ENCODE assay signal across 9 mouse cellular contexts in the genomic region with DNA sequence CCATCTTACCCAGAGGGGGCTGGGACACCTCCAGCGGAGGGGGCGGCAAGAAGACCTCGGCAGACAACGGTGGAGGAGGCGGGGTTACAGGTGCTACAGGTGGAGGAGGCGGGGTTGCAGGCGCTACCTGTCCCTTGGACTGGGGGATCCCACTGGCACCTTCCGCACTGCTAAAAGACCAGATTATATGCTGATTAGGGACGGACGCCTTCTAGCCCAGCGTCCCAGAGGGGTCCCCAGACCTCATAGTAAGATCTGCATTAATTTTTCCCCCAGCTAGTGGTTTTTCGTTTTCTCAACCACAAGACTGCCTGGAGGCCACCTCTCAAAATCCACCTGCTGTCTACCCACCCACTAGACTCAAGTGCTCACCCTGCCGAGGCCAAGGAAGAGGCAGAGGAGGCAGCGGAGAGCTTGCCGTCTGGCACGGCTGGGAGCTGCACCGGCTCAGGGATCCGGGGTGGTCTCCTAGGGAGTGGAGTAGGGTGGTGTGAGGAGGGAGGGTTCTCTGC. TPM values are rescaled to one million over a fixed set of nuclear protein-coding genes. Genes with fewer than 3 reads are reported as not detected.
A peak's percentile ranks its signal among the peaks of the same experiment; 100 is the strongest.
DNase-seq lines count a peak whose midpoint lies in the region; ATAC-seq and TF ChIP-seq lines count a peak whose summit lies in the region.
"Had no signal": no experiment of that assay in that cellular context is flagged by ENCODE, and none has a peak within 500 bp of the region (broad histone marks: within the 10 kb centered on the region; RNA-seq: fewer than 3 reads in every experiment).

No protein-coding gene starts in this region.

- no peak for TF ChIP-seq CTCF in lung, adult 2 months (IDR thresholded peaks at IDR 0.05; ENCODE audit: insufficient read depth, low read length)
- no peak for TF ChIP-seq CTCF in heart, postnatal 0 days (IDR thresholded peaks at IDR 0.05; ENCODE audit: low read depth)

- H3K4me1 ChIP-seq in forebrain, embryonic 12.5 days, result peaks cover 35% of the 10 kb centered on the region
- peaks cover 28% of the 10 kb centered on the region for H3K4me1 ChIP-seq in forebrain, embryonic 16.5 days (replicated peaks; ENCODE audit: control insufficient read depth, insufficient read depth, low read length)
- H3K4me1 ChIP-seq in lung, embryonic 15.5 days, result peaks cover 80% of the 10 kb centered on the region
- H3K4me1 ChIP-seq in lung, adult 2 months (ENCODE audit: control insufficient read depth, insufficient read depth, low read length), result peaks cover 46% of the 10 kb centered on the region
- H3K4me1 ChIP-seq in heart, postnatal 0 days (ENCODE audit: control insufficient read depth, insufficient read depth), result peaks cover 44% of the 10 kb centered on the region

- H3K36me3 ChIP-seq in forebrain, embryonic 12.5 days (replicated peaks), result no peaks in the 10 kb centered on the region
- H3K36me3 ChIP-seq in forebrain, embryonic 16.5 days (ENCODE audit: control insufficient read depth, insufficient read depth), result no peaks in the 10 kb centered on the region
- no peaks in the 10 kb centered on the region for H3K36me3 ChIP-seq in lung, embryonic 15.5 days
- peaks cover 21% of the 10 kb centered on the region for H3K36me3 ChIP-seq in heart, postnatal 0 days (replicated peaks; ENCODE audit: control insufficient read depth, insufficient read depth, low read length)
- H3K36me3 ChIP-seq in myocyte (ENCODE audit: control insufficient read depth, insufficient read depth), result no peaks in the 10 kb centered on the region
- H3K36me3 ChIP-seq: forebrain, embryonic 15.5 days had no signal

- 4% methylated on average over 18 of the region's 18 CpGs for WGBS in forebrain, embryonic 12.5 days
- 10% methylated on average over 18 of the region's 18 CpGs for WGBS in forebrain, embryonic 16.5 days
- 16% methylated on average over 18 of the region's 18 CpGs for WGBS in lung, embryonic 15.5 days
- 44% methylated on average over 18 of the region's 18 CpGs for WGBS in lung, adult 2 months
- 37% methylated on average over 18 of the region's 18 CpGs for WGBS in heart, postnatal 0 days

- TF ChIP-seq EP300 in heart, postnatal 0 days (IDR thresholded peaks at IDR 0.05; ENCODE audit: low read depth), result no peak

- H3K79me2 ChIP-seq in myocyte (ENCODE audit: control insufficient read depth, insufficient read depth), result no peaks in the 10 kb centered on the region

- no peak for DNase-seq in lung, adult 2 months
- DNase-seq in heart, postnatal 0 days (ENCODE audit: low spot score), result no peak
- no peak for DNase-seq in adrenal gland, adult 18-20 months (ENCODE audit: low spot score in 2 of 2)
- no peak for DNase-seq in adrenal gland, postnatal 4 days (ENCODE audit: low spot score in 2 of 2)

- H3K4me2 ChIP-seq in forebrain, embryonic 12.5 days, result peak overlapping the region; percentile 11; the same call in 1 of the 2 replicates
- no peak overlapping the region; the same call in 1 of the 2 replicates for H3K4me2 ChIP-seq in forebrain, embryonic 16.5 days (ENCODE audit: low read length)
- peak overlapping the region; percentile 42 for H3K4me2 ChIP-seq in lung, embryonic 15.5 days
- peak overlapping the region; percentile 39 for H3K4me2 ChIP-seq in heart, postnatal 0 days (ENCODE audit: low read depth, low read length)
- peak overlapping the region; percentile 12 for H3K4me2 ChIP-seq in myocyte (ENCODE audit: low read depth)
- H3K4me2 ChIP-seq: forebrain, embryonic 15.5 days had no signal

- H3K27me3 ChIP-seq in forebrain, embryonic 12.5 days, result peaks cover 98% of the 10 kb centered on the region
- H3K27me3 ChIP-seq in forebrain, embryonic 16.5 days (replicated peaks; ENCODE audit: control insufficient read depth, insufficient read depth, low read length), result peaks cover 72% of the 10 kb centered on the region
- H3K27me3 ChIP-seq in lung, embryonic 15.5 days, result peaks cover 65% of the 10 kb centered on the region
- H3K27me3 ChIP-seq in heart, postnatal 0 days (ENCODE audit: control insufficient read depth, insufficient read depth, low read length), result peaks cover 38% of the 10 kb centered on the region
- H3K27me3 ChIP-seq in myocyte (ENCODE audit: control insufficient read depth, insufficient read depth, insufficient read length), result no peaks in the 10 kb centered on the region

- H3K9me3 ChIP-seq in forebrain, embryonic 12.5 days, result no peaks in the 10 kb centered on the region
- H3K9me3 ChIP-seq in forebrain, embryonic 16.5 days (ENCODE audit: control insufficient read depth, low read length), result no peaks in the 10 kb centered on the region
- H3K9me3 ChIP-seq in lung, embryonic 15.5 days, result no peaks in the 10 kb centered on the region
- no peaks in the 10 kb centered on the region for H3K9me3 ChIP-seq in heart, postnatal 0 days (replicated peaks; ENCODE audit: control insufficient read depth, low read length)
- H3K9me3 ChIP-seq: forebrain, embryonic 15.5 days had no signal

- 0 out of 2 replicates have a peak overlapping the region, but pooled peaks have one; percentile 5 for H3K4me3 ChIP-seq in forebrain, embryonic 12.5 days (replicated peaks)
- H3K4me3 ChIP-seq in forebrain, embryonic 16.5 days (replicated peaks; ENCODE audit: low read length), result no peak overlapping the region
- H3K4me3 ChIP-seq in lung, embryonic 15.5 days, result no peak overlapping the region
- no peak overlapping the region for H3K4me3 ChIP-seq in lung, adult 2 months (replicated peaks; ENCODE audit: extremely low read depth, low read depth, low read length)
- no peak overlapping the region; the same call in 1 of the 2 replicates for H3K4me3 ChIP-seq in heart, postnatal 0 days (ENCODE audit: low read depth, low read length)
- no peak overlapping the region for H3K4me3 ChIP-seq in myocyte
- H3K4me3 ChIP-seq: forebrain, embryonic 15.5 days had no signal

- TF ChIP-seq POLR2A in lung, adult 2 months (IDR thresholded peaks at IDR 0.05; ENCODE audit: borderline replicate concordance, extremely low read depth, low read depth, low read length), result no peak
- no peak for TF ChIP-seq POLR2A in myocyte (IDR thresholded peaks at IDR 0.05; ENCODE audit: insufficient read length, low read depth)

- H3K27ac ChIP-seq in forebrain, embryonic 12.5 days, result no peak overlapping the region; the same call in 1 of the 2 replicates
- H3K27ac ChIP-seq in forebrain, embryonic 16.5 days (ENCODE audit: low read length), result no peak overlapping the region
- H3K27ac ChIP-seq in lung, embryonic 15.5 days, result peak overlapping the region; percentile 5; the same call in 1 of the 2 replicates
- H3K27ac ChIP-seq in heart, postnatal 0 days (ENCODE audit: low read depth), result peak overlapping the region; percentile 69; the same call in 1 of the 2 replicates
- H3K27ac ChIP-seq: forebrain, embryonic 15.5 days had no signal

- no peak for ATAC-seq in forebrain, embryonic 12.5 days (ENCODE audit: low FRiP score)
- no peak for ATAC-seq in forebrain, embryonic 16.5 days
- ATAC-seq in lung, embryonic 15.5 days (ENCODE audit: borderline replicate concordance, extremely low read depth, low FRiP score, low TSS enrichment), result 0 out of 2 replicates have a peak, but pooled peaks have one; percentile 7
- no peak for ATAC-seq in heart, postnatal 0 days (ENCODE audit: insufficient read depth, low read depth)
- ATAC-seq: forebrain, embryonic 15.5 days had no signal

- no peak overlapping the region for H3K9ac ChIP-seq in forebrain, embryonic 12.5 days
- no peak overlapping the region for H3K9ac ChIP-seq in forebrain, embryonic 16.5 days (replicated peaks; ENCODE audit: low read depth, low read length)
- no peak overlapping the region for H3K9ac ChIP-seq in lung, embryonic 15.5 days
- no peak overlapping the region for H3K9ac ChIP-seq in heart, postnatal 0 days (replicated peaks; ENCODE audit: low read depth, low read length)
- H3K9ac ChIP-seq: forebrain, embryonic 15.5 days had no signal

- no peak overlapping the region for H3ac ChIP-seq in myocyte (ENCODE audit: control insufficient read depth, insufficient read length)

TF ChIP-seq in myocyte, 11 proteins besides CTCF, POLR2A, EP300 and RAD21 (continues in another document):
- TF ChIP-seq REST (IDR thresholded peaks at IDR 0.05; ENCODE audit: insufficient read depth, insufficient read length) (no peak), SRF (IDR thresholded peaks at IDR 0.05; ENCODE audit: control insufficient read depth, insufficient read length, low read depth) (no peak)

RNA-seq across cellular contexts. Expression of a gene that starts 3.3 kb away (rescaled TPM):
- polyA plus RNA-seq in forebrain, embryonic 12.5 days (2016; fragmentation: Nextera tagmentation; extraction: Ambion mirVana), result 3.2 and 3.7 TPM in 2 replicates
- polyA plus RNA-seq in forebrain, embryonic 16.5 days (2015; fragmentation: Nextera tagmentation; extraction: Ambion mirVana), result 2.7 and 2.9 TPM in 2 replicates
- polyA plus RNA-seq in lung, embryonic 15.5 days (2015; fragmentation: Nextera tagmentation; extraction: Ambion mirVana), result 18.9 and 20.9 TPM in 2 replicates
- 18.1 and 31.9 TPM in 2 replicates for polyA plus RNA-seq in lung, adult 2 months (2012; rRNA removed)
- total RNA-seq in heart, postnatal 0 days (2014; rRNA removed; ENCODE audit: low replicate concordance), result 0.66 and 26.8 TPM in 2 replicates
- 38.7 and 40.1 TPM in 2 replicates for polyA plus RNA-seq in heart, postnatal 0 days (2015; fragmentation: Nextera tagmentation; extraction: Ambion mirVana)
- polyA plus RNA-seq in myocyte (2012; fragmentation: generic; extraction: Trizol), result 1.1 TPM
- 10 to 100 TPM; 23.9 to 29.2 TPM for total RNA-seq in adrenal gland, adult 18-20 months (2021)
- 10 to 100 TPM; 17.2 to 23.1 TPM for total RNA-seq in adrenal gland, postnatal 4 days (2021)

RNA-seq across cellular contexts. Expression of a gene that starts 8.6 kb away (rescaled TPM):
- polyA plus RNA-seq in forebrain, embryonic 12.5 days (2016; fragmentation: Nextera tagmentation; extraction: Ambion mirVana), result 2.4 TPM in 2 replicates
- polyA plus RNA-seq in forebrain, embryonic 16.5 days (2015; fragmentation: Nextera tagmentation; extraction: Ambion mirVana), result 1.5 and 2.0 TPM in 2 replicates
- 11.4 and 19.7 TPM in 2 replicates for polyA plus RNA-seq in lung, embryonic 15.5 days (2015; fragmentation: Nextera tagmentation; extraction: Ambion mirVana)
- 141 and 169 TPM in 2 replicates for polyA plus RNA-seq in lung, adult 2 months (2012; rRNA removed)
- total RNA-seq in heart, postnatal 0 days (2014; rRNA removed; ENCODE audit: low replicate concordance), result 11.4 and 13.4 TPM in 2 replicates
- 13.3 and 14.3 TPM in 2 replicates for polyA plus RNA-seq in heart, postnatal 0 days (2015; fragmentation: Nextera tagmentation; extraction: Ambion mirVana)
- polyA plus RNA-seq in myocyte (2012; fragmentation: generic; extraction: Trizol), result 1.5 TPM
- total RNA-seq in adrenal gland, adult 18-20 months (2021), result 10 to 100 TPM; 13.9 to 15.4 TPM
- total RNA-seq in adrenal gland, postnatal 4 days (2021), result 10 to 100 TPM; 18.6 to 18.8 TPM

RNA-seq across cellular contexts. Expression of a gene that starts 9.4 kb away (rescaled TPM):
- not detected in 2 replicates for polyA plus RNA-seq in forebrain, embryonic 12.5 days (2016; fragmentation: Nextera tagmentation; extraction: Ambion mirVana)
- polyA plus RNA-seq in forebrain, embryonic 16.5 days (2015; fragmentation: Nextera tagmentation; extraction: Ambion mirVana), result not detected in 2 replicates
- polyA plus RNA-seq in lung, embryonic 15.5 days (2015; fragmentation: Nextera tagmentation; extraction: Ambion mirVana), result 0.32 and 0.84 TPM in 2 replicates
- 85.8 and 128 TPM in 2 replicates for polyA plus RNA-seq in lung, adult 2 months (2012; rRNA removed)
- 45.0 and 46.6 TPM in 2 replicates for total RNA-seq in heart, postnatal 0 days (2014; rRNA removed; ENCODE audit: low replicate concordance)
- 6.7 and 7.9 TPM in 2 replicates for polyA plus RNA-seq in heart, postnatal 0 days (2015; fragmentation: Nextera tagmentation; extraction: Ambion mirVana)
- 165 TPM for polyA plus RNA-seq in myocyte (2012; fragmentation: generic; extraction: Trizol)
- 100 to 1,000 TPM; 202 to 415 TPM for total RNA-seq in adrenal gland, adult 18-20 months (2021)
- total RNA-seq in adrenal gland, postnatal 4 days (2021), result 10 to 100 TPM; 25.5 to 26.0 TPM
- polyA plus RNA-seq: forebrain, embryonic 15.5 days had no signal

Comparison
In these comparisons a context has a peak if more than half of its experiments do, and no peak if none do; other contexts are left out.
1. H3K27ac ChIP-seq: peak in lung, embryonic 15.5 days (single experiment) and heart, postnatal 0 days (single experiment); none in forebrain, embryonic 12.5 days (single experiment) and forebrain, embryonic 16.5 days (single experiment).